Mouse (Mus musculus) heart, adult 9 months (tissue): ENCODE data around the gene Ncf2.

Experiments used
- DNase-seq, 2 experiments: peaks; one replicate each; pipeline ENCODE4 v3.0.0; 2022; ENCODE audit warnings: low spot score in 2 of 2

Ncf2 gene

GRCm38 (mm10) chr1:152831619-152832018 lies 31.6 kb downstream of the Ncf2 start:
- no peak for DNase-seq

- no peak for DNase-seq
Observed at GRCm38 (mm10) chr1:152832316-152832715, 32.3 kb downstream of the Ncf2 start.

- no peak for DNase-seq
Observed at GRCm38 (mm10) chr1:152835061-152835460, 35.1 kb downstream of the Ncf2 start.

- DNase-seq, result no peak
Observed at GRCm38 (mm10) chr1:152838026-152838702, 38.2 kb downstream of the Ncf2 start.

- DNase-seq, result no peak
Observed at GRCm38 (mm10) chr1:152838841-152839240, 38.8 kb downstream of the Ncf2 start.

GRCm38 (mm10) chr1:152840343-152840742 lies 40.3 kb downstream of the Ncf2 start:
- no peak for DNase-seq

GRCm38 (mm10) chr1:152841057-152841456 lies 41.1 kb downstream of the Ncf2 start:
- DNase-seq, result no peak

GRCm38 (mm10) chr1:152844634-152845033 lies 44.6 kb downstream of the Ncf2 start:
- DNase-seq, result no peak

GRCm38 (mm10) chr1:152845211-152845730 lies 45.3 kb downstream of the Ncf2 start:
- no peak for DNase-seq

- DNase-seq, result no peak
Observed at GRCm38 (mm10) chr1:152846856-152847255, 46.9 kb downstream of the Ncf2 start.

- DNase-seq, result no peak
Observed at GRCm38 (mm10) chr1:152869901-152870300, 69.9 kb downstream of the Ncf2 start.

GRCm38 (mm10) chr1:152871031-152871430 lies 71.0 kb downstream of the Ncf2 start:
- DNase-seq, result no peak
